Mouse (Mus musculus) forebrain, embryonic 10.5 days (tissue): Measurements from ENCODE around the gene B3galt1. TPM values are rescaled to one million over a fixed set of nuclear protein-coding genes. Genes with fewer than 3 reads are reported as not detected.

Experiments
- DNase-seq: peaks from one replicate; pipeline ENCODE4 v3.0.0-alpha.2; 2017; ENCODE audit warnings: low spot score; ENCODE audit errors: extremely low spot score
- H3K27ac ChIP-seq: fragments of 300-500 bp; sonication (generic); 2 replicates; pipeline ENCODE4 v1.5.1; 2016; ENCODE audit warnings: mild to moderate bottlenecking
- H3K27me3 ChIP-seq: fragments of 300-500 bp; sonication (generic); 2 replicates; pipeline ENCODE4 v1.6.1; 2016; ENCODE audit warnings: mild to moderate bottlenecking; ENCODE audit not compliant: poor library complexity, severe bottlenecking
- H3K36me3 ChIP-seq: fragments of 300-500 bp; sonication (generic); replicated peaks from 2 replicates; pipeline ENCODE4 v1.6.1; 2016; ENCODE audit warnings: mild to moderate bottlenecking, moderate library complexity
- H3K4me1 ChIP-seq: fragments of 300-500 bp; sonication (generic); 2 replicates; pipeline ENCODE4 v1.6.1; 2016
- H3K4me3 ChIP-seq: fragments of 300-500 bp; sonication (generic); 2 replicates; pipeline ENCODE4 v1.5.1; 2016; ENCODE audit warnings: mild to moderate bottlenecking, moderate library complexity
- H3K9me3 ChIP-seq: fragments of 300-500 bp; sonication (generic); 2 replicates; pipeline ENCODE4 v1.6.1; 2016; ENCODE audit warnings: mild to moderate bottlenecking, moderate library complexity
- WGBS: fragments of 180-500 bp; shearing (Covaris S2); methylation state at CpG from one replicate; pipeline ENCODE4 v1.1.7; 2016; 5-methylcytosine and 5-hydroxymethylcytosine counted together
- microRNA-seq: library from miRNA; unstranded; fragments of <30 nt; microRNA quantifications from one replicate; pipeline ENCODE4, GENCODE M21; 2017
- polyA plus RNA-seq: library from polyadenylated mRNA; unstranded; fragments of >200 nt; fragmentation: Nextera tagmentation; extraction: Ambion mirVana; gene quantifications from 2 replicates; pipeline ENCODE4 v1.2.1, GENCODE M21; 2016

The B3galt1 gene
- polyA plus RNA-seq, 1 experiment from 2014 or later = 7.4 TPM

DNA sequence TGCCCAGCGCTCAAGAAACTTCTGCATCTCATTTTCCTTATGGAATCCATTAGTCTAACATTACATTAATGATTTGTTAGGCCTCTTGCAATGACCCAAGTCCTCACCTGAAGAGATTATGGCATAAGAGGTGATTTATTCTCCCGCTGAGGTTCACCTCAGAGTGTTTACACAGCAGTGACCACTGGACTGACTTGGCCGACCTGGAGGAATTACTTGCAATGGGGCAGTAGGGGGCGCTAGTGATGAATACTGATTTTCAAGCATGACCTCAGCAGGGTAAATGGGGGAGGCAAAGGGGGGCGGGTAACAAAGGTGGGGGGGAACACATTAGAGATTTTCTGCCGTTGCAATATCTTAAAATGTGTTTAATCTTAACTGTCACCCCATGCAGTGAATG is 559.1 kb downstream of the B3galt1 start:
- H3K4me3 ChIP-seq = no peak overlapping the region
- no peak overlapping the region for H3K27ac ChIP-seq
- no peaks in the 10 kb centered on the region for H3K27me3 ChIP-seq
- no peaks in the 10 kb centered on the region for H3K4me1 ChIP-seq
- WGBS = 63% methylated on average over 6 of the region's 6 CpGs
- no peaks in the 10 kb centered on the region for H3K9me3 ChIP-seq
- no peak for DNase-seq
- H3K36me3 ChIP-seq = no peaks in the 10 kb centered on the region

DNA sequence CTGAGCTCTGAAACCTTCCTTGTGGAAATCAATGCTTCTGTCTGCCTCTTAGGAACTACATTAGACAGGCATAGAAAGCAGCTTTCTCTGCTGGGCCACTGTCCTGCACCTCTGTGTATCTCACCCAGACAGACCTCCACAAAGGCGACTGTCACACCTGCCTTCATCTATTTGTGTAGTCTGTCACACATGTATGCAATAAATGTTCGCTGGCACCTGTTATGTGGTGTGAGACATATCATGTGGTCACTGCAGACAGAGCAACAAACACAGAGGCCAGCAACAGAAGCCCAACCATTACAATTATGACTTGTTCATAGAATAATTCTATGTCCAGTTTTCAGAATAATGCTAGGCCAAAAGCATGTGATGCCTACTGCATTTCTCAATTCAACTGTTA is 575.4 kb downstream of the B3galt1 start:
- H3K27ac ChIP-seq = no peak overlapping the region
- WGBS = 93% methylated on average over 2 of the region's 2 CpGs

DNA sequence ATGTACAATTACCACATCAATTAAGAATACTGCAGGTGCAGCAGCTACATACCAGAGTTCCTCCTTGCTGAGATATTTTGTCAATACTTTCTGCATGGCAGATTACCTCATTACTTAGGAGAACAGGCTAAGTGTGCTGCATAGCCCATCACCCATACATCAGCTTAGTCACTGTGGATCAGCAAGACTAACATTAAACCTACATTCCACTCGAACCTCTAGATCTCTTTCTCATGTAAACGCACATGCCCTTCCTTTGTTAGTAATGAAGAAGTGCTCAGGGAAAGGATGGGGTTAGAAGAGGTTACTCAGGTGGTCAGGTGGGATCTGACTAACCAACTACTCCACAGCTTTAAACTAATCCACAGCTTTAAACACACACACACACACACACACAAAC is 577.6 kb downstream of the B3galt1 start:
- H3K9me3 ChIP-seq = no peaks in the 10 kb centered on the region
- no peak for DNase-seq
- H3K4me1 ChIP-seq = peaks cover 9% of the 10 kb centered on the region; the same call in 1 of the 2 replicates
- H3K27ac ChIP-seq = no peak overlapping the region
- no peaks in the 10 kb centered on the region for H3K27me3 ChIP-seq
- no peaks in the 10 kb centered on the region for H3K36me3 ChIP-seq
- H3K4me3 ChIP-seq = no peak overlapping the region
- WGBS = 83% methylated on average over 2 of the region's 2 CpGs

More for the DNA sequence above, 575.4 kb downstream of the B3galt1 start:
- no peak overlapping the region for H3K4me3 ChIP-seq
- H3K36me3 ChIP-seq = no peaks in the 10 kb centered on the region
- peaks cover 6% of the 10 kb centered on the region; the same call in 1 of the 2 replicates for H3K4me1 ChIP-seq
- no peaks in the 10 kb centered on the region for H3K27me3 ChIP-seq
- H3K9me3 ChIP-seq = no peaks in the 10 kb centered on the region
- no peak for DNase-seq

DNA sequence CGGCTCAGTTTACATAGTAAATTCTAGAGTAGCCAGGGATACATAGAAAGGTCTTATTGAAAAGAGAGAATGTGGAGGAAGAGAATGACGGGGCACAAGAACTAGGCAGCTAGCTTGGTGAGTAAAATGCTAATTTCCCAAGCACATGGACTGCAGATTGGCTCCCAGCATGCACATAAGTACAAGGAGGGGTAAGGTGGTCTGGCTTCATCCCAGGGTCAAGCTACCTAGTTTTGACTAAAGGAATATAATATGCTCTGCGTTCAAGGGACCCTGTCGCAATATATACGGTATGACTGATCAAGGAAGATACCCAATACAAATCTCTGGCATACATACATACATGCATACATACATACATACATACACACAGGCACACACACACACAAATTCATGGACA is 594.1 kb downstream of the B3galt1 start:
- no peaks in the 10 kb centered on the region for H3K4me1 ChIP-seq
- H3K27me3 ChIP-seq = no peaks in the 10 kb centered on the region
- no peaks in the 10 kb centered on the region for H3K36me3 ChIP-seq
- DNase-seq = no peak
- WGBS = 94% methylated on average over 5 of the region's 5 CpGs
- no peaks in the 10 kb centered on the region for H3K9me3 ChIP-seq
- H3K27ac ChIP-seq = no peak overlapping the region
- no peak overlapping the region for H3K4me3 ChIP-seq

DNA sequence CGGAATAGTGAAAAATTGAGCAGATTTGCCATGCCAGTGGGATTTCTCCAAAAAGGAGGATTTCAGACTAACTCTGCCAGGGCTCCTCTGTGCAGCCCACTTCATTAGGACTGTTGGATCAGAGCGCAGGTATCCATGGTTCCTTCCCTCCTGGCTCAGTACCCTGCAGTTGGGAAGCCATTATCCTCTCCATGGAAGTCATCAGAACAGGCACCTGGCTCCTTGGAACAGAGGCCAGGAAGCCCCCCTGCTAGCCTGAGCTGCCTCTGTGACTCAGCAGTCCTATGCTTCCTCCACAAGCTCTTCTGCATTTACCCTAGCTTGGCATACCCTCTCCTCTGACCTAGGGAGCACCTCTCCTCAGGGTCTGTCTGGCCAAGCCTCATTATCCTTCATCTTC is 594.9 kb downstream of the B3galt1 start:
- DNase-seq = no peak
- Histone ChIP-seq H3K27ac (no peak overlapping the region), H3K27me3 (no peaks in the 10 kb centered on the region), H3K36me3 (no peaks in the 10 kb centered on the region), H3K4me3 (no peak overlapping the region), H3K4me1 (no peaks in the 10 kb centered on the region), H3K9me3 (no peaks in the 10 kb centered on the region)
- 90% methylated on average over 2 of the region's 2 CpGs for WGBS

DNA sequence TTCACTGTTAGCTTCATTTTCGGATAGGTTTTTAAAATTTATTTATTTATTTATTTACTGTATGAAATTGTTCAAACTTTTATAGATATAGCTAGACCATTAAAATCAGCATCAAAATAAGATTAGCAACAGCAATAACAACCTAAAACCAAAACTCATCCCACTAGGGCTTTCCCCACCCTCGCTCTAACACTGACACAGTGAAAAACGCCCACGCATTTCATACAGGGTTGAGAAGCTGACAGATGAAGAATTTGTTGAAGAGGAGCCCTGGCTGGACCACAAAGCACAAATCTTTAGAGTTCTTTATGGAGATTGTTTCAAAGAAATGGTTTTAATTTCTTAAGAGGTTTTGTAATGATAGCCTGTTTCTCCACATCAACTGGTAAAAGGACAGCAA is 596.3 kb downstream of the B3galt1 start:
- Histone ChIP-seq H3K9me3 (no peaks in the 10 kb centered on the region), H3K36me3 (no peaks in the 10 kb centered on the region), H3K4me1 (no peaks in the 10 kb centered on the region), H3K27ac (no peak overlapping the region), H3K4me3 (no peak overlapping the region), H3K27me3 (no peaks in the 10 kb centered on the region)
- DNase-seq = no peak
- WGBS = 89% methylated on average over 4 of the region's 4 CpGs

DNA sequence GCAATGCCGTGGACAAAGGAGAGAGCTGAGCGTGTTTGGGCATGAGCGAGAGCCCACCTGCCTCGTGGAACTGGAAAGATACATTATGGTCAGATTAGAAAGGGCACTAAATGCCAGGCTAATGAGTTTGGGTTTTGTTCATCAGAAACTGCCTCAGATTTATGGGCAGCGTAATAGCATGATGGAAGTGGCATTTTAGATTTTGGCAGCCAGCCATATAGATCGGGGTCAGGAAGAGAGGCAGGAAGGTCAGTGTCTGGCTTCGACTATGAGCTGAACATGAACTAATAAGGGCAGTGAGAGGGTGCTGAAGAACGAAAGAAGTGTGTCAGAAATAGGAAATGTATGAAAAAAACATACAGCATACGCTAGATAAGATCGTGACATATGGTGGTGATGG is 605.6 kb downstream of the B3galt1 start:
- H3K4me1 ChIP-seq = peaks cover 3% of the 10 kb centered on the region; the same call in 1 of the 2 replicates
- no peaks in the 10 kb centered on the region for H3K9me3 ChIP-seq
- 92% methylated on average over 10 of the region's 10 CpGs for WGBS
- DNase-seq = no peak
- H3K27me3 ChIP-seq = no peaks in the 10 kb centered on the region
- no peak overlapping the region for H3K4me3 ChIP-seq
- H3K27ac ChIP-seq = no peak overlapping the region
- no peaks in the 10 kb centered on the region for H3K36me3 ChIP-seq

Small RNA genes lying within 50 kb of the gene (microRNA-seq; reads per million reads assigned to microRNA genes)
- not detected for gene Mir6335
- 8.7 reads per million, percentile 18 among the genes with 10 or more reads in this experiment for gene Mir7224

Other genes with a start within 250 kb of the B3galt1 start
- gene Gm21830, start 152.1 kb upstream of the B3galt1 start, polyA plus RNA-seq = not detected in 2 replicates
- not detected in 2 replicates for gene Gm26727, start 132.7 kb upstream of the B3galt1 start, polyA plus RNA-seq
- gene Xirp2, start 119.9 kb upstream of the B3galt1 start, polyA plus RNA-seq = not detected in 2 replicates